Mouse (Mus musculus) right cerebral cortex, adult 18-20 months (tissue): ENCODE measurements around the gene Ptgfrn.
A peak's percentile ranks its signal among the peaks of the same experiment; 100 is the strongest.

ENCODE experiments used
- DNase-seq: peaks from one replicate; pipeline ENCODE4 v3.0.0; 2022; ENCODE audit warnings: mixed read lengths

Ptgfrn gene

DNA sequence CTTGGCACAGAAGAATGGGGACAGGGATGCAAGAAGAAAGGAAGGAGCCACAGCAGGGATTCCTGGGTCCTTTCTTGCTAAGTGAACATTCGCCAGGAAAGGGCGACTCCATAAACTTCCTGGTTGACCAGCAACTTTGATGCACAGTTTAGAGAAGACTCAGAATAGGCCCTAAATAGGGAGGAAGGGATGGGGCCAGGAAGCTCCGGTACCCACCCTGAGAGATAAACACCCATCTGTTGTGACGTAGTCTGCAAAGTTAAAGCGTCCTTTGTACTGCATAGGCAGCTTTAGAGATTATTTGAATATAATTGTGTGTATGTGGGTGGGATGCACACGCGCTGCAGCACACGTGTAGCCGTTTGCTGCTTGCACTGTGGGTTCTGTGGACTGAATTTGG, 75.6 kb downstream of the Ptgfrn start:
- DNase-seq = no peak

DNA sequence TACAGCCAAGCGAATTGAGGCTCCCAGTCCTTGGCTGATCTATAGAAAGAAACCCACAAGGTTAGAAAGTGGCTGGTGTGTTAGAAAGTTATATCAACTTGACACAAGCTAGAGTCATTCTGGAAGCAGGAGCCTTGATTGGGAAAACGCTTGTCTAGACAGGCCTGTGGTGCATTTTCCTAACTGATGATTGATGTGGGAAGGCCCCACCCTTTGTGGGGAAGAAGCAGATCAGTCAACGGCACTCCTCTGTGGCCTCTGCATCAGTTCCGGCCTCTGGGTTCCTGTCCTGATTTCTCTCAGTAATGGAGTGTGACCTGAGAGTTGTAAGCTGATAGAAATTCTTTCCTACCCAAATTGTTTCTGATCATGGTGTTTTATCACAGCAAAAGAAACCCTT, 76.4 kb downstream of the Ptgfrn start:
- DNase-seq = no peak

DNA sequence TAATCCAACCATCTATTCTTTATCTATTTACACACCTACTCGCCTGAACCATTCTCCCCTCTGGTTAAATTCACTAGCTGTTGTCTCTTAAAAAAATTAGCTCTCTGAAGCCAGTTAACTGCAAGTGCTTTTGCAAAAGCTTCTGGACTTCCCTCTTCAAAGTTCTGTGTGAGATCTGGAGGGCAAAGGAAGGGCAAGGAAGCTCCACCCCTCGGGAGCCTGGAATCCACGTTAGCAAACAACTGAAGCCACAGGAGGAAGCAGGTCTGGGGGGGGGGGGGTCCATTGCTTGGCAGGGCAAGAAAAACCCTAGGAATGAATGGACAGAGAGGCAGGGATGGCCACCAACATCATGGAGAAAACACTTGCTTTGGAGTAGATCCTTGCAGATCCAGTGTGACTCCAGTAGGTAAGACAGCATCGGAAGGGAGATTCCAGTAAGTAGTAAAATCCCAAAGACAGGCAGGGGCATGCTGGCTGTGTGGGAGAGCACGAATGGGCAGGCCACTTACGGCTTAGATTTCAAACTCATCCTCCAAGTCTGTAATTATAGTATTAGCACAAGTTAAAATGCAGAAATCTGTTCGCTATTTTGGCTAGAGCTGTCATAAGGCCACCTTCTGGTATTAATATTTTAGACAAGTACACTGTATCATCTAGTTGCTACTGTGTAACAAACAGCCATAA, 78.5 kb downstream of the Ptgfrn start:
- no peak for DNase-seq

DNA sequence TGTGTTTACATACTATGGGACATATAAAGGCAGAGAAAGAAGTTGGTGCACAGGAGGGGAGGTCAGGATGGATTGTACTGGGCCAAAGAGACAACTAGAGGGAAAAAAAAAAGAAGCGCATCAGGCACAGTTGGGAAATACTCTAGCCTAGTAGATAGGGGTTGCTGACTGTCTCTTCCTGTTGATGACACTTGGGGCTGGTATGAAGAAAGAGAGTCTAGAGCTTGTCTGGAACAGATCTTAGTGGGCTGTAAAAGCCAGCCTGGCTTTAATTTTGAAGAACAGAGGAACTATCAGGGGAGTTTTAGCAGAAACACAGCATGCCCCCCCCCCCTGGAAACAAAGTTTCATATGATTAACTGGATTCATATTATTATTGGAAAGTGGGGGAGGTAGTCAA, 79.4 kb downstream of the Ptgfrn start:
- no peak for DNase-seq

DNA sequence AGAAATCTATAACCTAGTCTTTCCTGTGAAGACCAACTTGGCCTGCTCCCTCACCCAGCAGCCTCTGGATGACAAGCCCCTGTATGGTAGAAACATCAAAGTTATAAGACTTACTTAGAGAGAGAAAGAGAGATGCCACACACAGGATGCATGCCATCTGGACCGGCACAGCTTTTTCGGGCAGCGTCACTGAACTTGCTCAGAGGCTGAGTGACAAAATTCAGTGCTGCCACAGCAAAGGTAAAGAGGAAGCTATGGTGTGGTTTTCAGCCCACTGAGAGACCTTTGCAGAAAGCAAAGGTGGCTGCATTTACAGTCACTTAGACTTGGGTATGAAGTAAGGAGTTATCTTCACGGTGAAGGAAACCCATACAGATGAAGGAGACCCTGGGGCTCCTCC, 80.7 kb downstream of the Ptgfrn start, which contains the start of gene Cd101:
Gene Cd101 (minus strand): TSS at position 218 of the 400 bp plus-strand sequence.
- DNase-seq = no peak

DNA sequence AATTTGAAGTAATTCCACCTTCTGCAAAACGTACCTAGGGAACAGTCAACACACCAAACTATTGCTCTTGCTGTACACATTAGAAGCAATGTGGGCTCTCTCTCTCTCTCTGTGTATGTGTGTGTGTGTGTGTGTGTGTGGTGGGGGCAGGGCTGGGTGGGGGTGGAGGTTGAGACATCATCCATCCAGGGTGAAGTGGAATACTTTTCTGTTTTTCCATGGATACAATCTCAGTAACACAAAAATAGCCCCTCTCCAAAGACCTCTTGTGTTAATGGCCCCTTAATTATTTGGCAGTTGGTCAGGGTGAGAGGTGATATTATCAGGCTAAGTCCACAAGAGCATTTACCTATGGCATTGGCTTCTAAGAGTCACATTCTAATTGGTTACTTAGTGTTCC, 83.3 kb downstream of the Ptgfrn start:
- DNase-seq = no peak

DNA sequence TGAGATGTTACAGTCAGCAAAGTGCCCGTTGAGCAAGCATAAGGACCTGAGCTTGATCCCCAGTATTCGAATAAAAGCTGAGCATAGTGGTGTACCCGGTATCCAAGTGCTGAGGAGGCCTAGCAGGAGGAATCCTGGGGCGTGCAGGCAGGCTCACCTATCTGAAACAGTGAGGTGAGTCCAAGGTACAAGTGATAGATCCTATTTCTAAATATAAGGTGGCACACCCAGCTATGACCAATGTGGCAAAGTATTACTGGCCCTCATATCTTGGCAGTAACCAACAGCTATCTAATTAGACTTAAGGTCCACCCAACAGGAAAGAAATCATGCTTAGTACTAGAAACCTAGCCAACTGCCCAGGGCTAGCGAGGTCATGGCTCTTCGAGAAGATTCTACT, 87.1 kb downstream of the Ptgfrn start:
- no peak for DNase-seq

DNA sequence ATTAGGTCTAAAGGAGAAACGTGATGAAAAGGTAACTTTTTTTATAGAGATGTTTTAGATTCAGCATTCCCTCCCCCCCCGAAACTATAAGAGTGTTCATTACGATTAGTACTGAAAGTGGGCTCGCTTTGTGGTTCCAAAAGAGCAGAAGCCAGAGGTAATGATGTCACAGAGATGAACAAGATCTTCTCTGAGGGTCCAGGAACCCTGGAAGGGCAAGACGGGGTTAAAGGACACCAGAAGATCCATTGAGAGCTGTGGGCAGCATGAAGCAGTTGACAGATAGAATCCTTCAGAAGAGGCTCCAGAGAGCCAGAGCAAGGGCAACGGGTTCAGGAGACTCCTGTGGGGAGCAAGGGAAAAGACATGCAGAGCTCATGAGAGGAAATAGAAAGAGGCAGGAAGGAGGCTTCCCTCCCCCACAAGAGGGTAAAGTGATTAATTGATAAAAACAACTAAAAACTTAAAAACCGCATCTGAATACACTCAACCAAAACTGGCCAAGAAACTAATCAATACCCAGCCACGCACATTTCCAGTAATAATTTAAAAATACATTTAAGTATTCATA, 88.5 kb downstream of the Ptgfrn start:
- DNase-seq = no peak

DNA sequence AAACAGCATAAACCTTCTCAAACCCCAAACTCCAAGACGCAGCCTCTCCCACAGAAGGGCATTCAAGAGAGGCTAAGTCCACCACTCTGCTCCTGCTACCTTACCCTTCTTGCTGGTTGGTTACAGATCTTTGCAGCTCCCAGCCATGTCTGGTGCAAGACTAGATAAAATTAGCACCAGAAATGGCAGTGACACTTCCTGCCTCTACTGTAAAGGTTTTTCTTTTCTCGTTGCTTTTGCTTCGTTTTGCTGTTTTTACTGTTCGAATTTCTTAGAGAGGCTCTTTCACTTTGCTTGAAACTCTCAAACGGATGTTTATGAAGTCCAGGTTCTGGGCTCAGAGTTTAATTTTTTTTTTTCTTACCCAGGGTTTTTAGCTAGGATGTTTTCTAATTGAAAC, 89.0 kb downstream of the Ptgfrn start:
- DNase-seq = no peak

DNA sequence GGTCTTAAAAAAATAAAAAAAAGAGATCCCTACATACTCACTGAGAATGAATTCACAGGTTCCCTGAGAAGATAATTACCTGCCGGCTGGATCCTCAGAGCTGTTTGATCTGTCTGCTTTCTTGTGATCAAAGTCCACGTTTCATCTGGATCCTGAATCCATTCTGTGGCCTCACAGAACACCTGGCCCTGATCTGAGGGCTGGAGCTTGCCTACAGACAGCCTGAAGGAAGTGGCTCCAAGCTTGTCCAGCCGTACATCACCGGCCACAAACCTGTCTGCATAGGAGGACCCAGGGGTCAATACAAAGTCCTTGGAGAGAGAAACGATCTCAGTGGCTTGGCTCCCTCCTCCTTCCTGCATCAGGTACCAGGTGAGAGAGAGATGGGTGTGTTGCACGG, 91.6 kb downstream of the Ptgfrn start:
- no peak for DNase-seq

DNA sequence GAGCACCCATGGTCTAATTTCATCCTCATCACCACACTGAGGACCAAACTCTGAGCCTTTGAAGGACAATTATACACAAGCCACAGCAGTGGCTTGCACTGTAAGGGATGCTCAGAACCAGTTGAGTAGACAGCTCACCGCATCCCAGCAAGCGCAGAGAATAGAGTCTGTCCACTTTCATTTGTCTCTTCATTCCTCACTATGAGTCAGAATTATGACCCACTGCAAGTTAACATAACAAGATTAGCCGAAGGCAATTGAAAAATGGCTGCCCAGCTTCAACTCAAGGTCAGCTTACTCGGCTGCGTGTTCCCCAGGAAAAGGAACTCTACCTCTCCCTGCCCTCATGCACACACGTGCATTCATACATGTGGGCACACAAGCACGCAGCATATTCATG, 94.0 kb downstream of the Ptgfrn start:
- DNase-seq = no peak

DNA sequence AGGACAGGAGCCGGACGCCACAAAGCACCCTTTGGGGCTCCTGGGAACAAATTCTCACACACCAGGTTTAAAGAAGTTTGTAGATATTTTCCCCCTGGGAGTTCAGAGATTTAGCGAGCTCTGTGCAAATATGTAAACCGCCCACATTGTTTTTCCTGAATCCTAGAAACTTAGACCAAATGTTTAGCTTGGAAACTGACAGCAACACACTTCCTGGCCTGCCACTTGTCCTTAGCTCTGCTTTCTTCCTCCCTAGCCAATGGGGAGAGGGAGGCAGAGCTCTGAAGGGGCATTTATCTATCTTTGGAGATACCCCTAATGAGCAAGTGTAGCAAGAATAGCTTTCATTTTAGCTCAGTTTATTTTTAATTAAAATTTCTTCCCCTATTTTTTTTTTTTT, 94.8 kb downstream of the Ptgfrn start:
- DNase-seq = no peak

DNA sequence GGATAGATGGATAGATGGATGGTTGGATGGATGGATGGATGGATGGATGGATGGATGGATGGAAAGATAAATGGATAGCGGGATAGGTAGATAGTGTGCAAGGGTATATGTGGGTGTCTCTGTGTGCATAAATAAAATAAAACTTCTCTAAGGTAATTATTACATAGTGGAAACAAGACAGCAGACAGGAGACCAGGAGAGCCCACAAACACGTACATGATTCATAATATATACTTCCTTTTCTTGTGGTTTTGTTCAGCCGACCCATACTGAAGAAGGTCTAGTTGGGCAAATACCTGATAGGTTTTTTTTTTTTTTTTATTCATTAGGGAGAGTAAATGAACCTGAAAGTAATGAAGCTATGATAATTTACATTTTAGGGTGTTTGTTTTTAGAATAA, 96.5 kb downstream of the Ptgfrn start:
- no peak for DNase-seq

DNA sequence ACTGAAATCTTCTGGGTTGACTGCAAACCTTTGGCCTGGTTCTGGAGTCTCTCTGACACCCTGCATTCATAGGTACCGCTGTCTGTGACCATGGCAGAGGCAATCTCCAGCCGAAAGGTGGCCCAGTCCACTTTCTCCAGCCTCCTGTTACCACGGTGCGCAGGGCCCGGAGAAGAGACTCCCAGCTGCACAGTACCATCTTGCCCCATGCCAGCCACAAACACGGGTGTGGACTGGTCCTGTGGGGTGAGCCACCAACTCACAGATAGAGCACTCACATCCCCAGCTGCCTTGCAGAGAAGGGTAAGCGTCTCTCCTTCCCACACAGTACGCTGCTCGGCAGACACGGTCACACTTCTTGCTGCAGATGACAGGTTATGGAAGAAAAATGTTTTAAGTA, 97.1 kb downstream of the Ptgfrn start:
- DNase-seq = no peak

DNA sequence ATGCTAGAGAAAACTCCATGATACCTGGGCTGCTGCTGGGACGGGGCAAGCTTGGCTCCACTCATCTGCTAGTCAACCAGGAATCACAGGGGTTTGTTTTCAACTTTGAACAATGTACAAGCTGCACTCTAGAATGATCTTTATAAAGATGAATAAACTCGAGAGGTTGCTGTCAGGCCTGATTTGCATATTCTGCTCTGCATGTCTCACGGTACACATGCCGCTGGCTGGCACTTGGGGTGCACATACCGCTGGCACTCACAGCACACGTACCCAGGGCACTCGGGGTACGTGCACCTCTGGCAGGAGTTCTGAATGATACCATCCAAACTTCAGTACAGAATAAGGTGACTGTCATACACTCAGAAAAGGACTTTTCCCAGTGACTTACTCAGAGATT, 97.5 kb downstream of the Ptgfrn start:
- DNase-seq = no peak

DNA sequence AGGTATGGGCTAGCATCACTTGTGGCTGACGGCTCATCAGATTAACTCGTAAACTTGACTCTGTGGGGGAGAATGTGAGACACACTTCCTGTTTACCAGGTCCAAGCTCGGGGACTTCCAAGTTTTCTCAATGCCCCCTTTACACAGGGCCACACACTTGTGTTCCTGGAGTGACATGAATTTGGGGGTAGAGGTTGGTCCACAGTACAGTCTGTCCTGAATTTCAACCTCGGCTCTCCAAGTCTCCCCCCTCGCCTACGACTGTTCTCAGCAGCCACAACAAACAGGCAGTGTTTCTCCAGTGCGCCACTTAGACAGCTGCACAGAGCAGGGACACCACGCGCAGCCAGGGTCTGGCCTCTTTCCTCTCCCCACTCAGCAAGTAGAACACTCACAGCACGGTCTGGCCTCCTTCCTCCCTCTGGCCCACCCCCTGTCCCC, 97.9 kb downstream of the Ptgfrn start:
- peak; percentile 48 for DNase-seq

DNA sequence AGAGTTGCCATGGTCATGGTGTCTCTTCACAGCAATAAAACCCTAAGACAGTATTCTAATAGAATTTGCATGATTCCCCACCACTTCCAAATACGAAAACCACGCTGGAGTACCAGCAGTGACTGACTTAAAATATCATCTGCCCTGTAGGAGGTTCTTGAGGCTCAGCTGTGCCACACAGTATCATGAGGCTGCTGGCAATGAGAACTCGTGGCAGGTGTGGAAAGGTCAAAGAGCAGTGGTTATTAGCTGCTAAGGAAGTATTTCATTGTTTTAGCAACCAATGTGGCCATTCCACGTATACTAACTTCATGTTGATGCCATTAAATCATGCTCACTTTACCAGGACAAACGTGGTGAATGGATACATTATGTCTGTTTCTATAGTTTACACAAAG, 98.9 kb downstream of the Ptgfrn start:
- no peak for DNase-seq

DNA sequence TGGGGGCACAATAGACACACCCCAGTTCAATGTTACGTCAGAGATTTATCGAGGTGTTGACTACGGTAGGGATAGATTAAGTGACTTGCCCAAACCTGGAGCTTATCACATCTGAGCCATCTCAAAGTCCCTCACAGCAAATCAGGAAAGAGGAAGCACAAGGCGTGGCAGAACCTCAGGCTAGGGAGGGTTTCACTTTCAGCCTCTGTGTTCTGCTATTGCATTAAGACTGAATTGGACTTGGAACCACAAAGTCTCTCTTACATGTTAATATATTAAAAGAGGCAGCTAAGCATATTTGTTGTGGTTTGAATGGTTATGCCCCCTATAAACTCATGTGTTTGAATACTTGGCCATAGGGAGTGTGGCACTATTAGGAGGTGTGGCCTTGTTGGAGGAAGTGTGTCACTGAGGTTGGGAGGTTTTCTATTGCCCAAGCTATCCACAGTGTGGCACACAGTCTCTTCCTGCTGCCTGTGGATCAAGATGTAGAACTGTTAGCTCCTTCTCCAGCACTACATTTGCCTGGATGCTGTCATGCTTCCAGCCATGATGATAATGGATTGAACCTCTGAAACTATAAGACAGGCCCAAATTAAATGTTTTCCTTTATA, 99.4 kb downstream of the Ptgfrn start:
- no peak for DNase-seq

DNA sequence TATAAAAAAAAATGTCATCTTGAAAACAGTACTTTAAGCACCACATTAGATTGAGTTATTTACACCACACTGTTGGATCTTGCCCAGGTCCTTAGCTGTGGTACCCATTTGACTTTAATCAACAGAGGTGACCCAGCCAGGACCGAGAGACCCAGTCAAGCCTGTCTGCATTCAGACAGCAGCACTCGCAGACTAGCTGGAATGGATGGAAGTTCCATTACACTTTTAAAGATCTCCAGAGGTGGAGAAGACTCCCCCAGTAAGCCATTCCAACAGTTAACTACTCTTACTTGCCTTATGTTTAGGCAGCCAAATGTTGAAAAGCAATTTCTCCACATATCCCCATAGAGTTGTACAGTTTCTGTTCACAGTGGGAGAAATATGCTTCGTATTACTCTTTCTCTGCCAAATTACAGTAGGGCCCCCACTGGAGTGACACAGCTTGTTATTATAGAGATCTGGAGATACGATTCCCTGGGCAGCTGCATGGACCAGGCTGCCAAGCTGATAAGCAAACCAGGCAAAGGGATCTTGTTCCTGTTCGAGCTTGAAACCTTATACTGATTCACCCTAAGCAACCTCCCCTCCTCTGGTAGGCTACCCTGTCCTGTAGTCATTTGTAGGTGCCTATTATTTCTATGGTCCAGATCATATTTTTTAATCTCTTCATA, 102.8 kb downstream of the Ptgfrn start:
- DNase-seq = no peak

DNA sequence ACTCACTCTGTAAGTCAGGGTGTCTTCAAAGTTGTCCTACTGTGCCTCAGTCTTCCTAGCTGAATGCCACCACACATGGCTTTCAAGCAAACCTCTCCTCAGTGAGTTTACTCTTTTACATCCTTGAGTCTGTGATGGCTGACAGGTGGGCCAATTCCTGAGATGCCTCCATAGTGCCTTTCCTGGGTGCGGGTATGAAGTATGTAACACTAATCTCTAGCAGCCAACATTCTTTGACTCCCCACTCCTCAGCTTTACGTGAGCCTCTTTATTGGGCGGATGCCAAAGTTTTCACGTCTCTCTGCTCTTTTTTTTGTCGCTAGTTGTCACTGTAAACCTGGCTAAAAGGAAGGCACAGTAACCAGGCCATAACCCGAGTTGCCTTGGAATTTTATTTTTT, 104.7 kb downstream of the Ptgfrn start:
- no peak for DNase-seq

DNA sequence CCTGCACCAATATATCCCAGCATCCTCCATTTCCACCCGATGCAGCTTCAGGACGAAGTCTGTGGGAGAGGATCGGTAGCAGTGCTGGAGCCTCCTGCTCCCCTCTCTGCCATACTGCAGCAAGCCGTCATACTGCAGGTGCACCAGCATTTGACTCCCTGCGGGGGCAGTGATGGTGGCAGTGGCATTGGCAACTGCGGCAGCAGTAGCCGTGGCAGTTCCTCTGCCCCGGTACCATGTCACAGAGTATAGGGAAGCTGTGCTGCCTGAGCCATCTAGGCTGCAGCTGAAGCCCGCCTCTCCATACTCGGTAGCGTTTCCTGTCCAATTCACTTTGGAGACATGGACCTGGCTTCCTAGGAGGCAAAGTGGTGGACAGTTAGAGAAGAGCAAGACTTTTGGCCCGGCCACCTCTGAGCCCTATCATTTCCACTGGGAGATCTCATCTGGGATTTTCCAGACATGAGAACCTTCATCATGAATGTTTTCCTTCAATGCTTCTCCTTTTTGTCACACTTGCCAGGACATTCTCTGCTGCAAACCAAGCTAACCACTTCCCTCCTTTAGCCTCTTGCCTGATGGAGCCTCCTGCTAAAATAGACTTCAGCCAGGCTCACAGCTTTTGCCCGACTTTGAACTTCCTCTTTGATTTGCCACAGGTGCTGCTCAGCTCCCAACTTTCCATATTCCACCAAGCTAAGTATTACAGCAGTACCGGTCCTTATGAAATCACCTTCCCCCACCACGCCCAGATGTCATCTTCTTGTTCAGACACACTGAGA, 106.3 kb downstream of the Ptgfrn start:
- DNase-seq = no peak

DNA sequence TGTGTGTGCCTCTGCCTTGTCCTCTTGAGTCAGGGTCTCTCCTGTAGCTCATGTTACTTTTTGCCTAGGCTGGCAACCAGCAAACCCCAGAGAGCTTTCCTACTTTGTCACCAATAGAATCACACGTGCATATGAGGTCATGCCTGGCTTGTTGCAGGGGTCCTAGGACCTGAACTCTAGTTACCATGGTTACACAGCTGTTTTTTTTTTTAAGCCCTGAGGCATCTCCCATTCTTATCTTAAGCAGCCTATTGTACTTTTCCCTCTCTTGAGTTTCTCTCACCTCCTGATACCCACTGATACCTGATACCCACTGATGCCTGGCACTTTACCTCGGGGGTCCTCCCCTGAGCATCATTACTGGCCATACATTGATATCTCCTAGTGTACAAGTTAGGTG, 110.3 kb downstream of the Ptgfrn start:
- DNase-seq = no peak

DNA sequence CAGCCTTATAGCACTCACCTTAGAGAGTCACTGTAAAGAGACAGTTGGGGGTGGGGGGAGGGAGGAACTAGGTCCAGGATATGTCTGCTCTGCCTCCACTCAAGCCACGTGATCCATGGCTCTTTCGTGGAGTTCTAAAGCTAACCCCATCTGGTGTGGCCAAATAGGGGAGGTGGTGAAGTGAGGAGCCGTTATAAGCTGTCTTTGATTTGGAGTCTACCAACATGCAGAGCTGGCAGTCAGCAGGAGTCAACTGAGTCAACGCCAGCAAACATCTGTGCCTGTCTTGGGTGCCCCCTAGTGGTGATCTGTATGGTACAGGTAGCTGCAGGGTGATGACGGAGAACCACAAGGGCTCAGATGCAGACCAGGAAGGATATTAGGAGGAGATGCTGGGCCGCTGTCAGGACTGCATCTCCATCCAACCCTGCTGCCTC, 111.2 kb downstream of the Ptgfrn start:
- DNase-seq = peak; percentile 63
